Mouse (Mus musculus): ENCODE data around the gene Pawr. TPM values are rescaled to one million over a fixed set of nuclear protein-coding genes. Genes with fewer than 3 reads are reported as not detected.

Pawr gene
- polyA plus RNA-seq, 1 experiment from 2014 or later: 2.2 TPM

GRCm38 (mm10) chr10:108328983-108329382 is 2.9 kb upstream of the Pawr start:
- Histone ChIP-seq H3K4me1 (peaks cover 7% of the 10 kb centered on the region; the same call in 1 of the 2 replicates), H3K9me3 (no peaks in the 10 kb centered on the region), H3K9ac (no peak overlapping the region), H3K4me3 (no peak overlapping the region), H3K4me2 (replicated peaks) (no peak overlapping the region), H3K27ac (no peak overlapping the region), H3K36me3 (no peaks in the 10 kb centered on the region), H3K27me3 (peaks cover 22% of the 10 kb centered on the region)
- WGBS: 88% methylated on average over 12 of the region's 12 CpGs
- no peak for ATAC-seq (ENCODE audit: low FRiP score, low read depth)

DNA sequence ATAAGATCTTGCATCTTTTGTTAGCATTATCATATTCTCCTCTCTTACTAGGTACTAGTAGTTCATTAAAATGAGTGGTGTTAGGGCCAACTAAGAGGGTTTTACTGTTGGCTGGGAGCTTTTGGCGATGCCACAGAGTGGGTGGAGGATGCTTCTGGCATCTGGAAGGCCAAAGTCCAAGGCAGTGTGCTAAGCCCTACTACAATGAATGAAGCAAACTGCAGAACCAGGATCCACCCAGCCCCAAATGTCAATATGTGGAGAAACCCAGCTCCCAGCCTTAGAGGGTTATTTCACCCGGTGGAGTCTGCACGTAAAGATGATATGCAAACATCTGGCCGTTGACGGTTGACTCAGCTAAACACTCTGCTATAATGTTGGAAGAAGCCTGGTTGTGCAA is 2.1 kb upstream of the Pawr start:
- H3K4me2 ChIP-seq (replicated peaks): no peak overlapping the region
- H3K27me3 ChIP-seq: peaks cover 24% of the 10 kb centered on the region
- no peak overlapping the region for H3K4me3 ChIP-seq
- 81% methylated on average over 5 of the region's 5 CpGs for WGBS
- H3K9me3 ChIP-seq: no peaks in the 10 kb centered on the region
- ATAC-seq (ENCODE audit: low FRiP score, low read depth): no peak
- H3K9ac ChIP-seq: no peak overlapping the region
- peaks cover 7% of the 10 kb centered on the region; the same call in 1 of the 2 replicates for H3K4me1 ChIP-seq
- H3K36me3 ChIP-seq: no peaks in the 10 kb centered on the region
- no peak overlapping the region for H3K27ac ChIP-seq

- no peak overlapping the region for H3K9ac ChIP-seq
- H3K4me1 ChIP-seq: peaks cover 7% of the 10 kb centered on the region; the same call in 1 of the 2 replicates
- no peaks in the 10 kb centered on the region for H3K36me3 ChIP-seq
- peak overlapping the region; percentile 77 for H3K4me3 ChIP-seq
- no peaks in the 10 kb centered on the region for H3K9me3 ChIP-seq
- 9% methylated on average over 10 of the region's 10 CpGs for WGBS
- H3K27me3 ChIP-seq: peaks cover 24% of the 10 kb centered on the region
- H3K27ac ChIP-seq: no peak overlapping the region
- H3K4me2 ChIP-seq (replicated peaks): peak overlapping the region; percentile 94
- no peak for ATAC-seq (ENCODE audit: low FRiP score, low read depth)
Observed at GRCm38 (mm10) chr10:108330964-108331363, 957 bp upstream of the Pawr start.

DNA sequence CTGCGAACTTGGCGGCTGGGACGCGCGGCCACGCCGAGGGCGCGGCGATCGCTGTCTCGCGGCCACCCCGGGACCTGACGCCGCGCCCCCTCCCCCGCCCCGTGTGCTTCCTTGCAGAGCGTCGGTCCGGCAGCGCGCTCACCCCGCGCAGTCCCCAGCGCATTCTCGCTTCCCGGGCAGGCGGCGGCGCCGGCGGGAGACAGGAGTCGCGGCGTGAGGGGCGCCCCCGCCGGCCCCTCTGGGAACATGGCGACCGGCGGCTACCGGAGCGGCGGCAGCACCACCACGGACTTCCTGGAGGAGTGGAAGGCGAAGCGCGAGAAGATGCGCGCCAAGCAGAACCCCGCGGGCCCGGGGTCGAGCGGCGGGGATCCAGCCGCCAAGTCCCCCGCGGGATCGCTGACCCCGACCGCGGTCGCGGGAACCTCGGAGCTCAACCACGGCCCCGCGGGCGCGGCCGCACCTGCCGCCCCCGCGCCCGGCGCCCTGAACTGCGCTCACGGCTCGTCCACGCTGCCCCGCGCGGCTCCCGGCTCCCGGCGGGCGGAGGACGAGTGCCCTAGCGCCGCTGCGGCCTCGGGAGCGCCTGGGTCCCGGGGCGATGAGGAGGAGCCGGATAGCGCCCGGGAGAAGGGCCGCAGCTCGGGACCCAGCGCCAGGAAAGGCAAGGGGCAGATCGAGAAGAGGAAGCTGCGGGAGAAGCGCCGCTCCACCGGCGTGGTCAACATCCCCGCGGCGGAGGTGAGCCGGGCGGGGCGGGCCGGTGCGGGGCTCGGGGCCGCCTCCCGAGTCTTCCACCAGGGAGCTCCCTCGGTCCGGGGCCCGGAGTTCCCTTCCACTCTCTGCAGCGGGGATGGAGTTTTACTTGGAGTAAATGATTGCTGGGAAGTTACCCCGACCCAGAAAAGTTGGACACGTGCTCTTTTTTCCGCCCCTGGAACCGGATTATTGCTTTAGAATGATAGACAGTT is 935 bp downstream of the Pawr start:
- H3K4me3 ChIP-seq: peak overlapping the region; percentile 77
- peak overlapping the region; percentile 94 for H3K4me2 ChIP-seq (replicated peaks)
- no peaks in the 10 kb centered on the region for H3K36me3 ChIP-seq
- peak overlapping the region; percentile 78 for H3K9ac ChIP-seq
- under 1% methylated on average over 119 of the region's 129 CpGs for WGBS
- H3K9me3 ChIP-seq: no peaks in the 10 kb centered on the region
- no peak overlapping the region for H3K27ac ChIP-seq
- H3K27me3 ChIP-seq: peaks cover 24% of the 10 kb centered on the region
- peak; percentile 41 for ATAC-seq (ENCODE audit: low FRiP score, low read depth)
- peaks cover 7% of the 10 kb centered on the region; the same call in 1 of the 2 replicates for H3K4me1 ChIP-seq

GRCm38 (mm10) chr10:108333642-108334041 is 1.7 kb downstream of the Pawr start:
- H3K4me3 ChIP-seq: peak overlapping the region; percentile 77
- no peak overlapping the region for H3K27ac ChIP-seq
- H3K9ac ChIP-seq: no peak overlapping the region; the same call in 1 of the 2 replicates
- peak overlapping the region; percentile 94 for H3K4me2 ChIP-seq (replicated peaks)
- H3K36me3 ChIP-seq: no peaks in the 10 kb centered on the region
- H3K9me3 ChIP-seq: no peaks in the 10 kb centered on the region
- ATAC-seq (ENCODE audit: low FRiP score, low read depth): no peak
- peaks cover 7% of the 10 kb centered on the region; the same call in 1 of the 2 replicates for H3K4me1 ChIP-seq
- 4% methylated on average over 12 of the region's 12 CpGs for WGBS
- peaks cover 24% of the 10 kb centered on the region for H3K27me3 ChIP-seq

- H3K36me3 ChIP-seq: no peaks in the 10 kb centered on the region
- peaks cover 7% of the 10 kb centered on the region; the same call in 1 of the 2 replicates for H3K4me1 ChIP-seq
- no peaks in the 10 kb centered on the region for H3K9me3 ChIP-seq
- no peak overlapping the region for H3K9ac ChIP-seq
- no peak overlapping the region for H3K4me2 ChIP-seq (replicated peaks)
- H3K27ac ChIP-seq: no peak overlapping the region
- 28% methylated on average over 1 of the region's 1 CpGs for WGBS
- no peak for ATAC-seq (ENCODE audit: low FRiP score, low read depth)
- peaks cover 24% of the 10 kb centered on the region for H3K27me3 ChIP-seq
- H3K4me3 ChIP-seq: no peak overlapping the region; the same call in 1 of the 2 replicates
Observed at GRCm38 (mm10) chr10:108334096-108334495, 2.2 kb downstream of the Pawr start.

GRCm38 (mm10) chr10:108335736-108336292 is 3.9 kb downstream of the Pawr start:
- H3K9ac ChIP-seq: no peak overlapping the region
- H3K36me3 ChIP-seq: no peaks in the 10 kb centered on the region
- peaks cover 13% of the 10 kb centered on the region for H3K27me3 ChIP-seq
- H3K9me3 ChIP-seq: no peaks in the 10 kb centered on the region
- no peak overlapping the region for H3K4me3 ChIP-seq
- 87% methylated on average over 10 of the region's 10 CpGs for WGBS
- no peak for ATAC-seq (ENCODE audit: low FRiP score, low read depth)
- no peak overlapping the region for H3K4me2 ChIP-seq (replicated peaks)
- peaks cover 7% of the 10 kb centered on the region; the same call in 1 of the 2 replicates for H3K4me1 ChIP-seq
- H3K27ac ChIP-seq: no peak overlapping the region

DNA sequence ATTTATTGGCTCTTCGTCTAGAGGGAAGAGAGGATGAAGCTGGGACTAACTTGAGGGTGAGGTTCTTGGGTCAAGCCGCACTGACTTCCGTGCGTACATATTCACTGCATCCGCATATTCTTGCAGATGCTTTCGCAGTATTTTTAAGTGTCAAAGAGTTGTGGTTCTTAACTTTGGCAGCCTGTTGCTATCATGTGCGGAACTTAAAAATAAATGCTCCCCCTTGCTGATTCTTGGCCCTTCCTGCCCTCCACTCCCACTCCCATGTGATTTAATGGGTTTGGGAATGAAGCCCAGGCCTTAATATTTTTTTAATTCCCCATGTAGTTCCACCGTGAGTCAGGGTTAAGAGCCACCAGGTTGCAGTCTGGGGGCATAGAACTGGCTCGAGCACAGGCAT is 4.7 kb downstream of the Pawr start:
- no peaks in the 10 kb centered on the region for H3K4me1 ChIP-seq
- H3K9ac ChIP-seq: no peak overlapping the region
- 79% methylated on average over 9 of the region's 9 CpGs for WGBS
- H3K4me2 ChIP-seq (replicated peaks): no peak overlapping the region
- H3K27me3 ChIP-seq: peaks cover 6% of the 10 kb centered on the region
- no peaks in the 10 kb centered on the region for H3K36me3 ChIP-seq
- ATAC-seq (ENCODE audit: low FRiP score, low read depth): no peak
- no peak overlapping the region for H3K4me3 ChIP-seq
- H3K9me3 ChIP-seq: no peaks in the 10 kb centered on the region
- H3K27ac ChIP-seq: no peak overlapping the region

GRCm38 (mm10) chr10:108338055-108338961 is 6.4 kb downstream of the Pawr start:
- H3K4me3 ChIP-seq: no peak overlapping the region
- ATAC-seq (ENCODE audit: low FRiP score, low read depth): no peak
- no peaks in the 10 kb centered on the region for H3K4me1 ChIP-seq
- H3K9me3 ChIP-seq: no peaks in the 10 kb centered on the region
- H3K9ac ChIP-seq: no peak overlapping the region
- H3K27me3 ChIP-seq: peaks cover 6% of the 10 kb centered on the region
- no peaks in the 10 kb centered on the region for H3K36me3 ChIP-seq
- no peak overlapping the region for H3K4me2 ChIP-seq (replicated peaks)
- H3K27ac ChIP-seq: no peak overlapping the region
- WGBS: 88% methylated on average over 22 of the region's 22 CpGs

GRCm38 (mm10) chr10:108339118-108339517 is 7.2 kb downstream of the Pawr start:
- ATAC-seq (ENCODE audit: low FRiP score, low read depth): no peak
- no peaks in the 10 kb centered on the region for H3K9me3 ChIP-seq
- no peak overlapping the region for H3K27ac ChIP-seq
- H3K4me1 ChIP-seq: no peaks in the 10 kb centered on the region
- peaks cover 3% of the 10 kb centered on the region for H3K27me3 ChIP-seq
- no peak overlapping the region for H3K9ac ChIP-seq
- no peak overlapping the region for H3K4me3 ChIP-seq
- no peaks in the 10 kb centered on the region for H3K36me3 ChIP-seq
- H3K4me2 ChIP-seq (replicated peaks): no peak overlapping the region
- WGBS: 83% methylated on average over 5 of the region's 5 CpGs

- no peak overlapping the region for H3K4me3 ChIP-seq
- H3K27ac ChIP-seq: no peak overlapping the region
- no peaks in the 10 kb centered on the region for H3K36me3 ChIP-seq
- no peaks in the 10 kb centered on the region for H3K9me3 ChIP-seq
- no peaks in the 10 kb centered on the region for H3K4me1 ChIP-seq
- 83% methylated on average over 4 of the region's 4 CpGs for WGBS
- H3K9ac ChIP-seq: no peak overlapping the region
- no peak overlapping the region for H3K4me2 ChIP-seq (replicated peaks)
- no peak for ATAC-seq (ENCODE audit: low FRiP score, low read depth)
- H3K27me3 ChIP-seq: no peaks in the 10 kb centered on the region
Observed at GRCm38 (mm10) chr10:108339872-108340271, 8.0 kb downstream of the Pawr start.

Data from limb, embryonic 13.5 days (tissue).